Mouse (Mus musculus) liver, adult 2 months (tissue): ENCODE data around the gene Kif3a. TPM values are rescaled to one million over a fixed set of nuclear protein-coding genes. Genes with fewer than 3 reads are reported as not detected.

Source experiments
- DNase-seq: peaks from one replicate; pipeline ENCODE4 v3.0.0-alpha.2; 2011; ENCODE audit warnings: low read depth, low spot score; ENCODE audit errors: extremely low read depth
- H3K27ac ChIP-seq: fragments of 200-500 bp; replicated peaks from 2 replicates; pipeline ENCODE4 v1.5.1; 2012; ENCODE audit warnings: low read depth, mild to moderate bottlenecking, control low read depth, inconsistent platforms, low read length; ENCODE audit not compliant: insufficient read depth
- H3K27me3 ChIP-seq: fragments of 200-500 bp; 2 replicates; pipeline ENCODE4 v1.6.1; 2012; ENCODE audit warnings: mild to moderate bottlenecking, moderate library complexity, low read length, inconsistent platforms; ENCODE audit not compliant: control insufficient read depth, insufficient read depth
- H3K36me3 ChIP-seq: fragments of 200-500 bp; 2 replicates; pipeline ENCODE4 v1.6.1; 2012; ENCODE audit warnings: low read length, inconsistent platforms; ENCODE audit not compliant: control insufficient read depth, insufficient read depth
- H3K4me1 ChIP-seq: fragments of 200-500 bp; 2 replicates; pipeline ENCODE4 v1.6.1; 2011; ENCODE audit warnings: low read length; ENCODE audit not compliant: control insufficient read depth, insufficient read depth
- H3K4me3 ChIP-seq: fragments of 200-500 bp; 2 replicates; pipeline ENCODE4 v1.5.1; 2011; ENCODE audit warnings: low read depth, mild to moderate bottlenecking, control low read depth, low read length, moderate library complexity; ENCODE audit not compliant: insufficient read depth
- H3K79me2 ChIP-seq: fragments of 200-500 bp; 2 replicates; pipeline ENCODE4 v1.6.1; 2012; ENCODE audit warnings: inconsistent platforms, mild to moderate bottlenecking, low read length, moderate library complexity; ENCODE audit not compliant: control insufficient read depth, insufficient read depth
- H3K9ac ChIP-seq: fragments of 200-500 bp; 2 replicates; pipeline ENCODE4 v1.6.1; 2012; ENCODE audit warnings: low read depth, mild to moderate bottlenecking, control low read depth, inconsistent platforms, low read length
- CTCF ChIP-seq: fragments of 200-500 bp; IDR thresholded peaks from 2 replicates; pipeline ENCODE4 v1.5.1; 2011; ENCODE audit warnings: low read depth, low read length, control low read depth
- POLR2A ChIP-seq: fragments of 200-500 bp; IDR thresholded peaks from 2 replicates; pipeline ENCODE4 v1.6.1; 2011; ENCODE audit warnings: low read length, control low read depth; ENCODE audit not compliant: insufficient read depth; ENCODE audit errors: extremely low read depth
- WGBS: fragments of 180-500 bp; shearing (Covaris S2); methylation state at CpG from one replicate; pipeline ENCODE4 v1.1.7; 2018; 5-methylcytosine and 5-hydroxymethylcytosine counted together
- polyA plus RNA-seq: library from polyadenylated mRNA; depleted of rRNA; stranded (reverse); fragments of >200 nt; gene quantifications from 2 replicates; pipeline ENCODE4 v1.2.3, GENCODE M21; 2012
- total RNA-seq: library from RNA; depleted of rRNA; stranded (reverse); fragments of >200 nt; gene quantifications from 2 replicates; pipeline ENCODE4 v1.2.3, GENCODE M21; 2014

The Kif3a gene
- total and polyA plus RNA-seq, 2 experiments = 1.2 to 2.7 TPM

DNA sequence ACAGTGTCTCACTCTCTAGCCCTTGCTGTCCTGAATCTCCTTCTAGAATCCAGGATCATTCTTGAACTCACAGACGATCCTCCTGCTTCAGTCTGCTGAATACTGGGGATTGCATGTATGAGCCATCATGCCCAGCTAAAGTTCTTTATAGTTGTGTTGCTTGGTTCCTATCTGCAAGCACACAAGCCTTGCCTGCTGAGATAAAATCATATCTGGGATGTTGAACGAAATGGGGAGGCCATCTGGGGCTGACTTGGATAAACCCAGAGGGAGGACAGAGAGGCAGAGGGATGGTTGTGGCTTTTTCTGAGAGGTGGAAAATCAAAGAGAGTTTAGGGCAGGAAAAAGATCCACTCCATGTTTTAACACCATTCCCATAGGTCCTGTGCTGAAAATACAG is 5.2 kb upstream of the Kif3a start:
- no peaks in the 10 kb centered on the region for H3K27me3 ChIP-seq
- no peak overlapping the region for H3K4me3 ChIP-seq
- 85% methylated on average over 2 of the region's 2 CpGs for WGBS
- H3K9ac ChIP-seq = no peak overlapping the region
- no peak overlapping the region for H3K27ac ChIP-seq
- H3K79me2 ChIP-seq = no peaks in the 10 kb centered on the region
- no peak for TF ChIP-seq POLR2A
- no peak for TF ChIP-seq CTCF
- H3K4me1 ChIP-seq = no peaks in the 10 kb centered on the region
- DNase-seq = no peak
- H3K36me3 ChIP-seq = no peaks in the 10 kb centered on the region

DNA sequence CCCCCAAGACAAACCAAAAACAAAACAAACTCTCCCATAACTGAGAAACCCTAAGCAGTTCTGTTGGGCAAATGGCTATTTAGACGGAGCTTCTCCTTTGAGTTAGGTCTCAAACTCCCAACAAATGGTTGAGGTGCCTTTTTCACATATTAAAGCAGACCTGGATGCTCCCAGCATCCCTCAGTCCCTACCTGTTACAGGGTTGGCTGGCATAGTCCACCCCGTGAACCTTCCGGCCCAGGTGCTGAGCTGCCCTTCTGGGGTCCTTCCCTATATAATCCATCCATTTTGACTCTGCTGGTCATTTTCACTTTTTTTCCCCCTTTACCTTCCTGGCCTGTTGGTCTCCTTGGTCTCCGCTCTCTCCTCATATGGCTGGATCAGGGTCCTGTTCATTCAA is 533 bp upstream of the Kif3a start:
- no peaks in the 10 kb centered on the region for H3K79me2 ChIP-seq
- H3K4me1 ChIP-seq = peaks cover 2% of the 10 kb centered on the region; the same call in 1 of the 2 replicates
- DNase-seq = no peak
- no peak overlapping the region for H3K9ac ChIP-seq
- H3K27ac ChIP-seq = no peak overlapping the region
- no peak for TF ChIP-seq POLR2A
- H3K36me3 ChIP-seq = no peaks in the 10 kb centered on the region
- WGBS = 84% methylated on average over 4 of the region's 4 CpGs
- no peak overlapping the region for H3K4me3 ChIP-seq
- H3K27me3 ChIP-seq = no peaks in the 10 kb centered on the region

DNA sequence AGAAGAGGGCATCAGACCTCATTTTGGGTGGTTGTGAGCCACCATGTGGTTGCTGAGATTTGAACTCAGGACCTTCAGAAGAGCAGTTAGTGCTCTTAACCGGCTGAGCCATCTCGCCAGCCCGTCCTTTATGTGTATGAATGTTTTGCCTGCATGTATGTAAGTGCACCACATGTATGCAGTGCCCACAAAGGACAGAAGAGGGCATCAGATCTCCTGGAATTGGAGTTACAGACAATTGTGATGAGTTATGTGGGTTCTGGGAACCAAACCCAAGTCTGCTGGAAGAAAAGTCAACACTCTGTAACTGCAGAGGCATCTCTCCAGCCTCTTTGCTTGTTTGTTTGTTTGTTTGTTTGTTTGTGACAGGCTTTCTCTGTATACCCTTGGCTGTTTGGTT is 13.4 kb downstream of the Kif3a start:
- H3K9ac ChIP-seq = no peak overlapping the region
- H3K4me3 ChIP-seq = no peak overlapping the region
- H3K4me1 ChIP-seq = no peaks in the 10 kb centered on the region
- no peak for DNase-seq
- no peak for TF ChIP-seq POLR2A
- TF ChIP-seq CTCF = no peak
- WGBS = 98% methylated on average over 3 of the region's 3 CpGs
- no peaks in the 10 kb centered on the region for H3K79me2 ChIP-seq
- H3K27ac ChIP-seq = no peak overlapping the region
- no peaks in the 10 kb centered on the region for H3K27me3 ChIP-seq
- H3K36me3 ChIP-seq = peaks cover 2% of the 10 kb centered on the region; the same call in 1 of the 2 replicates

DNA sequence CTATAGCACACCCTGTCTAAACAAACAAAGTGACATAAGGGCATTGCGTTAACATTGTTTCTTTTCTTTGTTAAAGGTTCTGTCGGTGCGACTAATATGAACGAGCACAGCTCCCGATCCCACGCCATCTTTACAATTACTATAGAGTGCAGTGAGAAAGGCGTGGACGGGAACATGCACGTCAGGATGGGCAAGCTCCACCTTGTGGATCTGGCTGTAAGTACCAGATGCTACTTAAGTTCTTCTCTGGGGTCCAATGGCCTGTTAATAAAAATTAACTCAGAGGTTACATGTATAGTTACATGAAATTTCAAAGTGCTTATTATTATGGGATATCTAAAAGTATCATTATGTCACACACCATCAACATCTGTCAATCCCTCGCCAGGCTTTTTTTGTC is 16.0 kb downstream of the Kif3a start:
- Histone ChIP-seq H3K36me3 (peaks cover 6% of the 10 kb centered on the region; the same call in 1 of the 2 replicates), H3K4me3 (no peak overlapping the region), H3K79me2 (no peaks in the 10 kb centered on the region), H3K27ac (no peak overlapping the region), H3K9ac (no peak overlapping the region), H3K4me1 (no peaks in the 10 kb centered on the region), H3K27me3 (no peaks in the 10 kb centered on the region)
- WGBS = 86% methylated on average over 10 of the region's 10 CpGs
- DNase-seq = no peak
- TF ChIP-seq POLR2A (no peak), CTCF (no peak)

DNA sequence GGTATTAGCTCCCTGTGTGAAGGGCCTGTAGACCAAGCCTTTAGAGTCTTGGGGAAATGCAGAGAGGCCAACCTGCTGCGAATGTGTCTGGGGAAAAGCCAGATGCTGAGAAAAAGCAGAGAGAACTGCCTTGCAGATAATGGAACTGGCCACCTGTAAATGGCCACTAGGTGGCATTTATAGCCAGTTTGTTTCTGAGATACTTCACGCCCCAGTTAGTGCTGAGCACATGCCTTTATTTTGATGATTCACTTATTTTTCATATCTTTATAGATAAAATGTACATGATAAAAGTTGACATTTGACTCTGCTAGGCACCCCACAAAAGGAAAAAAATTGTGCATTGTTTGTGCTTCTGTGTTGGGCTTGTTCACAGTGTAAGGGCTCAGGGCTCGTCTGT is 17.7 kb downstream of the Kif3a start:
- 70% methylated on average over 3 of the region's 3 CpGs for WGBS
- no peak overlapping the region for H3K27ac ChIP-seq

DNA sequence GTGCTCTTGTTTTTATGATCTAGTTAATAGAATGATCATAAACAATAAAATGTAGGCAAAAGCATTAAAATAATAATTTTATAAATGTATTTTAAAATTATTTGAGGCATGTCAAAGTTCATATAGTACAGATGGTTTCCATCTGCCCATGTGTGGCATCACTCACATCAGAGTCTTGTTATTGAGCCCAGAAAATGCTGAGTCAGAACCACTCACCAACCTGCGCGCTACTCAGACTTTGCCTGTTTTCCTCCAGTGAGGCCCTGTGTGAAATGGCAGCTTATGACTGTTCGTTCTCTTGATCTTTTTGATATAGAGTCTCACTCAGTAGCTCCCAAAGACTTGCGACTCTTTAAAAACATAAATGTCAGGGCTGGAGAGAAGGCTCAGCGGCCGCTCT is 18.3 kb downstream of the Kif3a start:
- DNase-seq = no peak
- Histone ChIP-seq H3K4me1 (no peaks in the 10 kb centered on the region), H3K4me3 (no peak overlapping the region), H3K79me2 (no peaks in the 10 kb centered on the region), H3K27me3 (no peaks in the 10 kb centered on the region), H3K36me3 (peaks cover 6% of the 10 kb centered on the region; the same call in 1 of the 2 replicates), H3K9ac (no peak overlapping the region), H3K27ac (no peak overlapping the region)
- 98% methylated on average over 6 of the region's 6 CpGs for WGBS
- TF ChIP-seq POLR2A (no peak), CTCF (no peak)

More for the DNA sequence above, 17.7 kb downstream of the Kif3a start:
- TF ChIP-seq POLR2A = no peak
- no peak for TF ChIP-seq CTCF
- no peak overlapping the region for H3K9ac ChIP-seq
- no peaks in the 10 kb centered on the region for H3K27me3 ChIP-seq
- no peak overlapping the region for H3K4me3 ChIP-seq
- H3K36me3 ChIP-seq = peaks cover 6% of the 10 kb centered on the region; the same call in 1 of the 2 replicates
- no peaks in the 10 kb centered on the region for H3K4me1 ChIP-seq
- no peaks in the 10 kb centered on the region for H3K79me2 ChIP-seq
- DNase-seq = peak; percentile 6
